Mouse (Mus musculus) A20 (cell line): ENCODE measurements at regions not wholly inside any gene's neighbourhood (a gene's known extent, or its start where the extent isn't known, plus 50 kb on each side); places are given as distances from the start of the nearest gene placed in this dataset.
A peak's percentile ranks its signal among the peaks of the same experiment; 100 is the strongest.

Experiments
- DNase-seq: peaks from one replicate; pipeline ENCODE4 v3.0.0-alpha.2; 2011; ENCODE audit warnings: low read depth, low spot score

DNA sequence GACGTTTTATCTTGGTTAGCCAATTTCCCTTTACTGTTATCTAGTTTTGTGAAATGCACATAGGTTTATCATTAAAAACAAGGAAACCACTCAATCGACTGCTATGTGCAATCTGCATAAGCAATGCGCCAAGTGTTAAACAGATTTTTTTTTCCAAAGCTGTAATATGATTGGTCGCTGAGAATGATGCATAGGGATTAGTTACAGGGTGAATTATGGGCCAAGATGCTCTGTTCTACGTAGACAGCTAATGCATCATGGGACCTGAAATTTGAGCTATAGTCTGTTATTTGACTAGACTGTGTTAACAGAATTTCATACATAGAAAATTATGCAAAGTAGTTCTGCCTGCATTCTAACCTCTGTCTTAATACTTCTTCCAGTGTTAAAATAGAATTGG is 284.0 kb downstream of the Basp1 start:
- DNase-seq = no peak

DNA sequence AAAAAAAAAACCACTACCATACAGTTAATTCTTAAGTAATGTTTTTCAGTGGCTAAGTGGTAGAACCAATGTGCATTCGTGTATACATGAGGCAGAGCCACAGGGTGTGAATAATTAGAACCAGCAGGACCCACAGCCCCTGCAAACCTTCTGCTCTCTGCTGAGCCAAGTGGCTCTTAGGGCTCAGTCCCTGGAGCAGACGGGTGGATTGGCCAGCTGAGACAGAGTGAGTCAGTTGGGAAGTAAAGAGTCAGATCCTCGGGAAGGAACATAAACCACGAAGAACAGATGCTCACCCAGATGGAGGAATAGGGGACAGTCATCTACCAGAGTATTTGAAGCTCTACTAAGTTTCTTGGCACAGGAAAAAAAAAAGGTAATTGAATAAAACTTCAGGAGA is 293.1 kb downstream of the Basp1 start:
- no peak for DNase-seq

DNA sequence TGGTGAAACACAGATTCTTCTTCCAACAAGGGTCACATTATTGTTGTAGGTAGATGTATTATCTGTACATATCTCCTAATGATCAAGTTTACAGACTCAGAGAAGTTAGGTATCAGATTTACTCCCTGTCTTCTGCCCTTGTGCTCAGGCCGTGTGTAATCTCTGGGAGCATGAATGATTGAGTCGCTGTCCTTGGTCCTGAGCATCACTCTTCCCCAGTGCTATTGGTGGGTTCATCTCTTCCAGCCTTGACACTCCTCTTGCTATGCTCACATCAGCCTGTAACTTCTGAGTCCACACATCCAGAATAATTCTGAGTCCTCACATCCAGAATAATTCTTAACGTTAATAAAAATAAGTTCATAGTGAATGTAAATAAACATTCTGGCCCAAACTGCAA is 295.6 kb downstream of the Basp1 start:
- DNase-seq = peak; percentile 17

DNA sequence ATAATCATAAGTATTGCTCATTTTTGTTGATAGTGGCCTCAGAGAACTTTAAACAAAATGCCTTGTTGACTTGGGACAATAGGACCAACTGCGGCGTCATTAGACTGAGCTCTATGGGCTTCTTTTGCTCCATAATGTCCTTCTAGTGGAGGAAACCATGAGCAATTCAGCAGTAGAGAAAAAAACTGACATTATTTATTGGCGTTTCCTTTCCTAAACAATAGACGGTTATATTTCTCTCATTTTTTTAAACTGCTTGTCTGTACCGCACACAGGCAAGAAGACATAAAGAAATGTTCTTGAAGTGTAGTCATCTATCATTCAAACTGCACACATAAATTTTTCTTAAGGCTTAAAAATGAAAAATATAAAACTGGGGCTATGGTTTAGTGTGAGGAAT is 310.8 kb downstream of the Basp1 start:
- DNase-seq = no peak

DNA sequence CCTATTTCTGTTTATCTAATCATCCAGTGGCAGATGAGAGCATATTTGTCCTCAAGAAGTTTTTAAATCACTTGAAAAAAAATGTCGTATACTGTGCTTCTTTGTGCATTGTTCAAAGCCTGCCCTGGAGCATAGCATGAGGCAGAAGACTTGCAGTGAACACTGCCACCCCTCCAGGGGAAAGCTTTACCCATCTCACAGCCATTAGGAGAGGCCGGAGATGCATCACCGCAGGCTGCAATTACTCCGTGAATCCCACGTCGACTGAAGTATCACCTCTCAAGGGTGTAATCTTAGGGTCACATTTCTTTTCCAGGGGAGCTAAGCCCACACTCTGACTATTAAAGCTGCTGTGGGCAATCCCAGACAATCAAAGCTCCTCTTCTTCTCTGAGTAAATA is 319.8 kb downstream of the Basp1 start:
- no peak for DNase-seq

DNA sequence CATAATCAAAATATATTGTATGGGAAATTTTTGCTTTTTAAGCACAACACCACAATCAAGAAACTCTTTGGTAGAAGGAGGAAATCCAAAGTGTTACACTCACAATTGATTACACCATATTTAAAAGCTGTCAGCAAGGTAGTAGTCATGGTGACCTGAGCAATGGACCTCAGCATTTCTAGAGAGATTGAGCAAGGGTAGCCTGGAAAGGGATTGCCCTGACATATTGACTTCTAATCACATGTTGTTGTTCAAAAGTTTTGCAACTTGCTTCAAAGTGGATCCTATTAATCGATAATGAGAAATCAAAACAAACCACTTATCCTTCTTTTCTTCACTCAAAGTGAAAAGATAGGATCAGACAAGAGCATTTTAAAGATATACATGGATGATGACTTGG is 343.9 kb downstream of the Basp1 start:
- DNase-seq = no peak

DNA sequence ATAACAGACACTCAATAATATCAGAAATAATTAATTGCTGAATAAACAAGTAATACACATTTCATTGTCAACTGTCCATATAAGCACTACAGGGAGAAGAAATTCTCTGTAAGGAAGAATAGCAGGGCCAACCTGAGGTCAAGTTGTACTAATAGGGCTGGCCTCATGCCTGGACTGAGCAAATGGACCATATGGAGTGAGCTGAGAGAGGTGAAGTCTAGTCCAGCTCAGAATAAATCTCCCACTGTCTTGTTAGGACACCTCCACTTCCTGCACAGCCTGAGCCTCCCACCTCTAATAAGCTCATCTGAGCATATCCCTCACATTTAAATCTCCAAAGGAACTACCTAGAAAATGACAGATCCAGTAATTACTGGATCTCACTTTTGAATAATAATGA is 354.2 kb downstream of the Basp1 start:
- no peak for DNase-seq

DNA sequence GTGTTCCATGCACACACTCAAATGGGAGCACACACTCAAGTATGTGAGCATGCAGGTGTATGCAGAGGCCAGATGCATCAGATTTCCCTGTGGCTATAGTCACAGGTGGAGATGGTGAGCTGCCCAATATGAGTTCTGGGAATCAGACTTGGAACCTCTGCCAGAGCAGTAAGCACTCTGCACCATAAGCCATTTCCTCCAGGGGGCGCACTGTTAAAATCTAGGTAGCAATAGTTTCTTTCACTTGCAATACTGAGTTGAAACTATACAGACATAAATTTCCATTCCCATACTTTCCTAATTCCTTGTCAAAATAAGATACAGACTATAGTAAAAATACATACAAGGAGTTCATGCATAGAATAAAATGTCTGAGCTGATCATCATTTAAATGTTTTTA is 365.7 kb downstream of the Basp1 start:
- peak; percentile 51 for DNase-seq

DNA sequence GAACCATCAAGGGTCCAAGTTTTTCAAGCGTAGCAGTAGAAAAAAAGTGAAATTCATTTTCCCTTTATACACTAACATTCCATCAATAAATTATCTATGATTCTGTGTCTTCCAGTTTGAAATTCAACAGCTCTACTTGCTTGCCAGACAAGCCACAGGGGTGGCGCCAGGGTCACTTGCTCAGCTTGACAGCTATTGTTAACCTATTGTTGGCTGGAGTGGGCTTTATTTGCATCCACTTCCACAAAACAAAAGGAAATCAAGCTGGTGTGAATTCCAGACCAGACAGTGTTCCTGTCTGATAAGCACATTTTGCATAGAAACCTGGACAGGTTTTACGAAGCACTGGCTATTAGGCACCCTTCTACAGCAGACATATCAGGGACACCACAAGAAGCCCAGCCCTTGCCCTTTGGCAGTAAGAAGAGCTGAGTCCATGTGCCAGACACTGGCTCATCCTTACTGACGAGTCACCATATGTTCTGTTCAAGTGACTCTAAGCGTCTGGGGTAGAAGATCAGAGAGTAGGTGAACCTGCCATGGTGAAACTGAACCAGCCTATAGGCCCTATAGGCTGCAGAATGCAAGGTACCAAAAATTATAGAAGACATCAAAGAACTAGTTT is 366.9 kb downstream of the Basp1 start:
- DNase-seq = no peak

DNA sequence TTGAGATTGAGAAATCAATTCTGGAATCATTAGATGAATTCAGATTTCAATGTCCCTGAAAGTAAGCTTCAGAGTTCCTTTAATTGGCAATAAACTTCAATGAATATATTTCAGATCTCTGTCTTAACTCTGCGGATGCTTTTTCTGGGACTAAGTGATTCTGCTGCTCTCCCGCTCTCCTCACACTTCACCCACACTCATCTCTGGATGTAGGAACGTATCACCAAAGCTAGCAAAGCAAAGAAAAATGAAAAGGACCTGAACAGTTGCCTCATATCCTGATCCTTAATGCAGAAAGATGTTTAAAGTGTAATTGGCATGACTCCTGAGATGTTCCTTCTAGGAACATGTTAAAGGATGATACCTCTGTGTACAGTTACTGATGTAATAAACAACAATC is 377.3 kb downstream of the Basp1 start:
- DNase-seq = no peak

DNA sequence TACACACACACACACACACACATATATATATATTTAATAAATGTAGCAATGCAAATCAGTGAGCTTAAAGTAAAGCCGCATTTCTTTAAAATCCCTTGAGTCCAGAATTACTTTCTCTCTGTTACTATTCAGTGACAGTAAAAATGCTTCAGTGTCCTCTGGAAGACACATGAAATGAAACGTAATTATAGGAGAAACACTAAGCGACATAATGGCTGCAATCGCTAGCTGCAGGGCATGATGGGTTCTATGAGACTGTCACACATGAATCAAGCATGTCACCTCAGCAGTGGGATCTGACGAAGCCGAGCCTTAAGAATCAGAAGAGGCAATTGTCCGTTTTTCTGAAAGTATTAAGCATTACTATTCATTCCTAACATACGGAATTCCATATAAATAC is 385.7 kb downstream of the Basp1 start:
- no peak for DNase-seq

DNA sequence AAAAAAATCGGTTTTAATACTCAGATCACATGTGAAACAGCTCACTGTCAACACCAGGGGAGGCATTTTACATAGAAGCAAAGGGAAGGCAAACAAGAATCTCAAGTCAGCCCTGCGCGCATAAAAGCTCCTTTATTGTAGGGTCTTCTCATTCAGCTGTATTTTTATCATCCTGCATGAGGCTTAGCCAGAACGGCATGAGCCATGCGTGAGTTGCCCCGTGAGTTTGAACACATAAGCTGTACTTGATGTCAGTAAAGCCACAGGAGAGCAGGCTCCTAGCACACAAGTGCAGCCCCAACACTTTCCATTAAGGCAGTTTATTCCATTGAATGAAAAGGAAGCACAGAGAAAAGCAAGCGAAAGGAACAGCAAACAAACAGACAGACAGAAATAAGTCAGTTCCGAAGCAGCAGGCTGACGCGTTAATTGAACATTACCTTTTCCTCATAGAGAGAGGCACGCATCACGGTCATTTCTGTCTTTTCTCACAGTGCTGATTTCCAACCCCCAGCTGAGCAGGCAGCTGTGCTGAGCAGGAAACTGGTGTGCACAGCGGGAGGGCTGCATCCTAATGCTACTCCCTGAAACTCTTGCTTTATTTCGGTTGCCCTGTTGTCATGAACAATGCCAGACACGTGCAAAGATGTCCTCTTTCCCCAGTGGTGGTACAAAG is 386.6 kb downstream of the Basp1 start:
- no peak for DNase-seq

DNA sequence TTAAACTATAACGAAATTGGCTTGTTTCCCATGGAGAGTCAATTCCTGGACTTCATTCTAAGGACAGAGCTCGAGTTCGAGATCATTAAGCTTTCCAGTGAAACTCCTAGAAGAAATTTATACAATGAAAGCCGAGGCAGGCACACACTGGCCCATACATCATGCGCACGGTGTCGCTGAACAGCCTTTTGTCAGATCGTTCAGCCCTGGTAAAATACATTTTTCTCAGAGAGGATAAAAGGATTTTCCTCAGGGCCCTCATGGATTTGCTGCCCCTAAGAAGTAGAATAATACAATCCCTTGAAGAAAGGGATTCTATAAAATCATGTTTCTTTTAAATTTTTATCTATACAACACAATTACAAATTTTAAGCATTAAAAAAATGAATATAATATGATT is 387.2 kb downstream of the Basp1 start:
- DNase-seq = no peak

DNA sequence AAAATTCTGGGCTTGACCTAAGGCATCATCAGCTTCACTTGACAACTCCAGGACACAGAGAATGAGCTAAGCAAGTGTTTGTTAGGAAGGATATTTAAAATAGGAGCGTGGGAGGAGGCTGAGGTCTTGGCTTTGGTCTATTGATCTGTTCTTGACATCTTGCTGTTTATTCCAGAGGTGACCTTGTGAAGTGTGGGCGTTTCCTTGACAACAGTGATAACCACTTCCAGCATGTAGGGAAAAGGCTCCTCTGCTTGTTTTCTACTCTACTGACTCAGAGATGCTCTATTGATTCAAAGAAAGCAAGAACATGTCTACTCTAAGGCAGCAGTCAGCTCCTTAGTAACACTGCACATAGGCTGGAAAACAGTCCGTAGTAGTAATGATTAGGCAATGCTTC is 392.6 kb downstream of the Basp1 start:
- no peak for DNase-seq

DNA sequence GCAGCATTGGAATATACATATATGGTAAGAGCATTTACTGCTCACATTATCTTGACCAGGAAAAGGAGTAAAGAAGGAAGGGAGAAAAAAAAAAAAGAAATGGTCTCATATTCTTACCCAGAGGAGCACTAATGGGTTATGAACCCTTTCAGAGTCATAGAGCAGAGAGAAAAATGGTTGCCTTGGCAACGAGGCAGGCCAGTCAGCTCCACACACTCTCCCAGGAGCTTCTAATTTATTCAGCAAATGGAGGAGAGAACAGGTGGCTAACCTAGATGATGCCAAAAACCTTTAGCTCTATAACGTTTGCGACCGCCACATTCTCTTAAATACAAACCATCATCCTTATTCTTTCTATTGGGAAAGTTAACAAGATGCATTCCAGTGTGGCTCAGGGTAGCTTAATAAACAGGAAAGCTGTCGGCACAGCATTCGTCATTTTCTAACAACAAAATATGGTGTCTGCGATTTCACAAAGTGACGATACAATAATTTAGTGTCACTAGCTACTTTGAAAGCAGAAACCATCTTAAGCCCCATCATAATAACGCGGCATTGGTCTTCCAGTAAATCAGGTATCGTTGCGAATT is 394.1 kb downstream of the Basp1 start:
- DNase-seq = no peak

DNA sequence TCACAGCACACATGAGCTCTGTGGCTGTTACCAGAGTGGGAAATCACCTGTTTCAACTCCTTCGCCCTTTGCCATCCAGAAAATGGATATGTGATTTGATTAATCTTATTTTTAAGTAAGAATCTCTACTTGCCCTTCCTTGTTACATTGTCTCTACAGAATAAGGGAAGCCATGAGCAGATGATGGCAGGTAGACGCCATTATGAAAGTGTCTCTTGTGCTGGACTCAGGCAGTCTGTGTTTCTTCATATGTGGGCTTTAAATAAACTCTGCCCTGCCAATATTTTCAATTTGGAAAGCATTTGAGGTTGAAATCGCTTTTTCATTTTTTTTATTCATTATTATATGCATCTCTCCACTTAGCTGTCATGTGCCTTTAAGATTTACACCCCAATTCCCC is 394.6 kb downstream of the Basp1 start:
- DNase-seq = no peak

DNA sequence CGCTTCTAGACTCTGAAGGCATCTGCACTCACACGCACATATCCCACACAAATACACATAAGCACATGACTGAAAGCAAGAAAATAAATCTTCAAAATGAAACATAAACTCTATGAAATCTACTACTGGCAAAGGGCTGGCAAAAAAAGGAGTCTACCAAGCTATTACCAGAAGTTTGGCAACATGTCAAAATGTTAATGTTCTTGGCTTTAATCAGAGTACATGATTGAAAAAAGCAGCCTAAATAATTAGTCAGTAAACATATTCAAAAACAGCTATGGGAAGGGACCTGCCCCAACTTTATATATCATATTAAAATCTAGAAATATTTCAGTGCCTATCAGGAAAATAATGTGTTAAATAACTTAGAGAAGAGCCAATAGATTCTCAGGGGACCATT is 405.8 kb downstream of the Basp1 start:
- no peak for DNase-seq

DNA sequence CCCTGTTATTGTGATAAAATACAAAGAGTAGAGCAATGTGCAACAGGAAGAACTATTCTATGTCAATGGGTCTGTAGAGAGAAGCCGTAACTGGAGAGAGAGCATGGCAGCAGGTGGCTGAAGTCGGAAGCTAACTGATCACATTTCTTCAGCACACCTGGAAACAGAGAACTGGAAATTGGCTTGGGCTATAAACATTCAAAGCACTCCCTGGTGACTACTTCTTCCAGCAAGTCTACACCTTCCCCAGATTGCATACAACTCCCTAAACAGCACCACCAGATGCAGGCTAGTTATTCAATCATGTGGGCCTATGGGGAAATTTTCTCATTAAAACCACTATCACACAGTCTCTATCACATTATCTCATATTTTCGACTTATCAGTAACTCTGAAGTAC is 413.4 kb downstream of the Basp1 start:
- no peak for DNase-seq

DNA sequence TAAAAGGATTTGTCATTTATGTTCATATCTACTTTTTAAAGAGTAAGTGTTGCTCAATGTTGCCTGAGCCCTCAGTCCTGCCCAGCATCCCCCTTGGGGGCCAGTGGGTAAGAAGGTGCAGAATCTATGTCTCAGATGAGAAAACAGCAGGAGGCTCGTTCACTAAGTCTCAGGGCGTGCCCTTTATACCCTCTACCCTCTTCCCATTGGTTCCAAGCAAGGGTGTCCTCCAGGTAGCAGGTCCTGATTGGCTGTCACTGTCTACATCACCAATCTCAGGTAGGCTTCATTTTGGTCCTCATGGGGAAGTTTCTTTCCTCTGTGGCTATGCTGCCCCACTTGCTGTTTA is 420.3 kb downstream of the Basp1 start:
- no peak for DNase-seq

DNA sequence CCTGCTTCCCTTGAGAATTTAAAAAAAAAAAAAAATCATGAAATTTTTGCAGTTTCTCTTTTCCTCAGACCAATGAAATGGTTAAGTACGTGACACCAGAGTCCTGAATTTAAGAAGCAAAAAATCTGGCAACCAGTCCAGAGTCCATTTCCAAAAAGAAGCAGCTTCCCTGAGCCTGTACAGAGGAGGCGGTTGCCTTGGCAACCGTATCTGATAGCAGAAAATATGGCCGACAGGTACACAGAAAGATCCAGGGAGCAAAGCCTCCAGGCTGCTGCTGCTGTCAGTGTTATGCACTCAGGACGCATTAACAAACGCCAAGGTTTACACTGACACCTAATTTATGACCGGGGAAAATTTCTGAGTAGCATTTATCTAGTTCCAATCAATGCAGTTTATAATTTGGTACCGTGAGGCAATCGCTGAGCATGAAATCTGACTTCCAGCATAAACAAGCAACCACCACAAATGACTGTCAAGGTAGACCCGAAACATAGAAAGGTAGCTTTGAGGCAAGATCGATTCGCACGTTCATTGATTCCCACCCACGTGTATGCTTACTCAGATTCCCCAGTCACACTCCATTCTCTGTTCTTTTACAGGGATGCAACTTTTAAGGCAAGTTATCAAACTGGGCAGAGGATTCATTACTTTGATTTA is 420.8 kb downstream of the Basp1 start:
- no peak for DNase-seq

DNA sequence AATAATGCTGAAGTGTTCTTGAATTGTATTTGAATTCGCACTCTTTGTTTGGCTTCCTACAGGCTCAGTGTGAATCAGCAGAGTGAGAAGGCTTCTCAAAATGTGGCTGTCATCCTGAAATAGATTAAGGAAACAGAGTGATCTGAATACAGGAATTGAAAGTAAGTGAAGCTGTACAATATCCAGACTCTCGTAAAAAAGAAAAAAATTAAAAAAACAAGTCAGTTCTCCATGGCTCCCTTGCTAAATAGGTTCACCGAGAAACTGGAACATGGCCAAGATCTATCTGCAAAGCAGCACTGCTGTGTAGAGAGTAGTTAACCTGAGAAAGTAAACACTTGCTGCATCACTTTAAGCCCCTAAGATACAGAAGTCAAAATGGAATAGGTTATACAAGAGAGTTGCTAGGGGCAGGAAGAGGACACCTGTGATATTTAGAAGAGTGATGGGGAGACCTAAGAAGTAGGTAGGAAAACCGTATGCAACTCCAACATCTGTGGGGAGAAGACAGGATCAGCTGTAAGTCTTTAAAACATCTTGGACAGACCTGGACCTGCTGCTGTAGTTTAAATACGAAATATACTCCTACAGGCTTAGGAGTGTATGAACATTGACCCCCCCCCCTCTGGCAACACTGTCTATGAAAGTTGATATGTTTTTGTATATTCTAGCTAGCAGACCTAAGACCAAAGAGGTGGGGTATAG is 423.3 kb downstream of the Basp1 start:
- peak; percentile 3 for DNase-seq

DNA sequence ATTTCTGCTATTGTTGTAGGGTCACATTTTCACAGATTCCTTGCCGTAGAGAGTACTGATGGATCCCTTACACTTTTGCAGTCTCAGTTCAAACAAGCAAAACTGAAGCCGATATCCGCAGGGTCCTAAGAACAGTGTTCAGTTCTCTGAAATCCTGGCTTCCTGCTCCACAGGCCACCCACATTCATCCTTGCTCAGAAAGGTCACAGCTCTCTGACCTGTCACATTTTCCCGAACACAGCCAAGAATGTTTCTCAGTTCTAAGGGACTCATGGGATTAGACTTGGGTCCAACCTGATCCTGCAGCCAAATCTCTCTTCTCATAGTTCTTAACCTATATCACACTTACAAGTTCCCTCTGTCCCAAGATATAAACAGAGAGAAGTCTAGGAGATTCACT is 432.7 kb downstream of the Basp1 start:
- no peak for DNase-seq
